Mouse (Mus musculus): ENCODE measurements at regions not wholly inside any gene's neighbourhood (a gene's known extent, or its start where the extent isn't known, plus 50 kb on each side); places are given as distances from the start of the nearest gene placed in this dataset.
"Not testable (repeated sequence)": the region's sequence is repeated elsewhere in the genome, so short reads cannot be mapped to it uniquely, and the experiment has no call there.

- DNase-seq = no peak
Observed at GRCm38 (mm10) chr10:45859909-45860308, 282.3 kb downstream of the Hace1 start.

- DNase-seq = no peak
Observed at GRCm38 (mm10) chr10:45860696-45861095, 283.1 kb downstream of the Hace1 start.

GRCm38 (mm10) chr10:45865793-45866192 lies 288.2 kb downstream of the Hace1 start:
- DNase-seq = no peak

- no peak for DNase-seq
Observed at GRCm38 (mm10) chr10:45866860-45867259, 289.2 kb downstream of the Hace1 start.

- DNase-seq = no peak
Observed at GRCm38 (mm10) chr10:45871028-45871427, 293.4 kb downstream of the Hace1 start.

GRCm38 (mm10) chr10:45872007-45872890 lies 294.6 kb downstream of the Hace1 start:
- no peak for DNase-seq

GRCm38 (mm10) chr10:45873805-45874780 lies 296.5 kb downstream of the Hace1 start:
- DNase-seq = no peak

GRCm38 (mm10) chr10:45875287-45875686 lies 297.7 kb downstream of the Hace1 start:
- DNase-seq = not testable (repeated sequence)

GRCm38 (mm10) chr10:45883745-45884144 lies 306.1 kb downstream of the Hace1 start:
- no peak for DNase-seq

- DNase-seq = no peak
Observed at GRCm38 (mm10) chr10:45886636-45887035, 309.0 kb downstream of the Hace1 start.

- DNase-seq = peak; percentile 35
Observed at GRCm38 (mm10) chr10:45888835-45889234, 311.2 kb downstream of the Hace1 start.

- no peak for DNase-seq
Observed at GRCm38 (mm10) chr10:45889381-45889951, 311.8 kb downstream of the Hace1 start.

GRCm38 (mm10) chr10:45890088-45890626 lies 312.5 kb downstream of the Hace1 start:
- no peak for DNase-seq

- no peak for DNase-seq
Observed at GRCm38 (mm10) chr10:45892464-45892863, 314.8 kb downstream of the Hace1 start.

GRCm38 (mm10) chr10:45893894-45894831 lies 316.5 kb downstream of the Hace1 start:
- no peak for DNase-seq

- DNase-seq = peak; percentile 10
Observed at GRCm38 (mm10) chr10:45916928-45917327, 339.3 kb downstream of the Hace1 start.

- DNase-seq = no peak
Observed at GRCm38 (mm10) chr10:45925746-45926145, 348.1 kb downstream of the Hace1 start.

- no peak for DNase-seq
Observed at GRCm38 (mm10) chr10:45933631-45934310, 356.1 kb downstream of the Hace1 start.

- DNase-seq = no peak
Observed at GRCm38 (mm10) chr10:45957686-45958085, 380.1 kb downstream of the Hace1 start.

GRCm38 (mm10) chr10:45972240-45972639 lies 394.6 kb downstream of the Hace1 start:
- no peak for DNase-seq

GRCm38 (mm10) chr10:45982731-45983274 lies 405.2 kb downstream of the Hace1 start:
- DNase-seq = no peak
